Mouse (Mus musculus): ENCODE results near the gene Cnn3. TPM values are rescaled to one million over a fixed set of nuclear protein-coding genes. Genes with fewer than 3 reads are reported as not detected.

Gene Cnn3
- polyA plus RNA-seq, 1 experiment from 2014 or later: 375 TPM

DNA sequence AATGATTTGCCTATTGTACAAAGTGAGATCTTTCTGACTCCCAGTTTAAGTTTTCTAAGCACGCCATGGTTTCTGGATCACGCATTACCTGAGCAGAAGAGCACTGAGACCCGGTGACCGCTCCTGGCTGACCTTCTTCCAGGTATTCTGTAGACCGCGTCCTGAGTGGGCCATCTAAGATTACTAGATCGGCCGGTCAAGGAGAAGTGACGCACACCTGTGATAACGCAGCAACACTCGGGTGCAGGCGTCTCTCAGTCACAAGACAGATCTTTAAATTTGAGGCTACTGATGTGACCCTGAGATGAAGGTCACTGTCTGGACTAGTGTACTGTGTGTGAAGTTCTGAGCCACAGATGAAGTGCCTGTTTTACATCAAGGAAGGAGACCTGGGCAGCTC is 15.2 kb downstream of the Cnn3 start:
- ATAC-seq: no peak
- Histone ChIP-seq H3K4me1 (ENCODE audit: control insufficient read depth, insufficient read depth, low read length) (peaks cover 29% of the 10 kb centered on the region), H3K4me3 (ENCODE audit: low read length) (no peak overlapping the region), H3K27ac (ENCODE audit: low read length) (no peak overlapping the region), H3K4me2 (ENCODE audit: low read depth, low read length) (no peak overlapping the region), H3K36me3 (ENCODE audit: control insufficient read depth, insufficient read depth, low read length) (peaks cover 3% of the 10 kb centered on the region; the same call in 1 of the 2 replicates), H3K9ac (ENCODE audit: low read depth, low read length) (no peak overlapping the region), H3K27me3 (replicated peaks; ENCODE audit: control insufficient read depth, insufficient read depth, low read length) (no peaks in the 10 kb centered on the region), H3K9me3 (ENCODE audit: control insufficient read depth, low read length) (no peaks in the 10 kb centered on the region)
- 85% methylated on average over 12 of the region's 12 CpGs for WGBS

DNA sequence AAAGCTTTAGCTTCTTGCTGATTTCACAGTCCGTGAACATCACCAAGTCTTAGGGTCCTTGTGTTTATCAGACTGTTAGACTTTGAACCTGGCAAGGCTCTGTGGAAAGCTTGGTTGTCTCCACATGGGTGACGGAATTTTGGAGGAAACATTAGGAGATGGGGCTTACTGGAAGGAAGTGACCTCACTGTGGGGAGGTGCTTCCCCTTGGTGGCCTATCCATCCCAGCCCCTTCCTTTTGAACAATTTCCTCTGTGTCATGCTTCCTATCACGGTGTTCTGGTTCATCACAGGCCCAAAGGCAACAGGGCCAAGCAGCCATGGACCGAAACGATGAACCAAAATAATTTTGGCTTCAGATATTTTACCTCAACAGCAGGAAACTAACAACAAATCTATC is 16.0 kb downstream of the Cnn3 start:
- Histone ChIP-seq H3K9me3 (ENCODE audit: control insufficient read depth, low read length) (no peaks in the 10 kb centered on the region), H3K4me1 (ENCODE audit: control insufficient read depth, insufficient read depth, low read length) (peaks cover 23% of the 10 kb centered on the region)
- 89% methylated on average over 5 of the region's 5 CpGs for WGBS

DNA sequence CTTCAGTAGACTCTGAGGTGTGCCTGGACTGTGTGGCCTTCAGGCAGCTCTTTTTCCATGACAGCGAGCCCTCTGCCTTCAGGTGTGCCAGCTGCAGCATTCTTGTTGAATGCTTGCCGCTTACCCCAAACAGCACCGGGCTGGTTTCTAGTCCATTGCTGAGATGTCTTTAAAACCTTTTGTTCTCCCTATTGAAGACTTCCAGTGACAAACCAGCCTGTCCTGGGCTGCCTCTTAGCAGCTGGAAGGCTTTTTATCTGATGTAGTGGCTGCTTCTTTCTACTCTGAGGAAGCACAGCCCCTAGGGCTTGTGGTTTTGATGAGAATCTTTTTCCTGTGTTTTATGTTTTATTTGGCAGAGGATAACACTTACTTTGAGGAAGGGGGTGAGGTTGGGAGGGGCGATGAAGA is 17.6 kb downstream of the Cnn3 start:
- no peak overlapping the region for H3K9ac ChIP-seq (ENCODE audit: low read depth, low read length)
- no peak for ATAC-seq
- 73% methylated on average over 4 of the region's 4 CpGs for WGBS
- H3K9me3 ChIP-seq (ENCODE audit: control insufficient read depth, low read length): no peaks in the 10 kb centered on the region
- H3K27ac ChIP-seq (ENCODE audit: low read length): no peak overlapping the region
- peaks cover 26% of the 10 kb centered on the region for H3K4me1 ChIP-seq (ENCODE audit: control insufficient read depth, insufficient read depth, low read length)
- no peak overlapping the region for H3K4me3 ChIP-seq (ENCODE audit: low read length)
- H3K27me3 ChIP-seq (replicated peaks; ENCODE audit: control insufficient read depth, insufficient read depth, low read length): no peaks in the 10 kb centered on the region
- peaks cover 3% of the 10 kb centered on the region; the same call in 1 of the 2 replicates for H3K36me3 ChIP-seq (ENCODE audit: control insufficient read depth, insufficient read depth, low read length)
- no peak overlapping the region for H3K4me2 ChIP-seq (ENCODE audit: low read depth, low read length)

More for the DNA sequence above, 16.0 kb downstream of the Cnn3 start:
- ATAC-seq: no peak
- no peak overlapping the region for H3K27ac ChIP-seq (ENCODE audit: low read length)
- H3K36me3 ChIP-seq (ENCODE audit: control insufficient read depth, insufficient read depth, low read length): peaks cover 3% of the 10 kb centered on the region; the same call in 1 of the 2 replicates
- no peak overlapping the region for H3K4me2 ChIP-seq (ENCODE audit: low read depth, low read length)
- no peak overlapping the region for H3K4me3 ChIP-seq (ENCODE audit: low read length)
- H3K27me3 ChIP-seq (replicated peaks; ENCODE audit: control insufficient read depth, insufficient read depth, low read length): no peaks in the 10 kb centered on the region
- H3K9ac ChIP-seq (ENCODE audit: low read depth, low read length): no peak overlapping the region

DNA sequence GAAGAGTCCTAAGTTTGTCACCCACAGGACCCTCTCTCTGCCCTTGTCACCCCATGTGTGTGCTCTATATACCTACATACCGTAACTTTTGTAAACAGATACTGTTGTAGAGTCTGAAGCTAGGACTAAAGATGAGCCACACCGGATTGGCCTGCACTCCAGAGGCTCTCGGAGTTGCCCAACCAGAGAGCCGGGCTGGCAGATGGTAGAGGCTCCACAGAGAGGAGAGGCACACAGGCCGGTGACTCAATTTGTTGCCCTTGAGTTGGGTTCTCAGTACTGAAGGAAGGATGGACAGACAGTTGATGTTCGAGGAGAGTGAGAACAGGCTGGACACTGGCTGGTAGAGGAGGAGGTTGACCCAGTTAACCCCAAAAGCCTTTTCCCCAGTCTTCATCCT is 18.1 kb downstream of the Cnn3 start:
- Histone ChIP-seq H3K27me3 (replicated peaks; ENCODE audit: control insufficient read depth, insufficient read depth, low read length) (no peaks in the 10 kb centered on the region), H3K9ac (ENCODE audit: low read depth, low read length) (no peak overlapping the region), H3K4me3 (ENCODE audit: low read length) (no peak overlapping the region), H3K9me3 (ENCODE audit: control insufficient read depth, low read length) (no peaks in the 10 kb centered on the region), H3K36me3 (ENCODE audit: control insufficient read depth, insufficient read depth, low read length) (peaks cover 3% of the 10 kb centered on the region; the same call in 1 of the 2 replicates), H3K27ac (ENCODE audit: low read length) (no peak overlapping the region), H3K4me1 (ENCODE audit: control insufficient read depth, insufficient read depth, low read length) (peaks cover 29% of the 10 kb centered on the region), H3K4me2 (ENCODE audit: low read depth, low read length) (no peak overlapping the region)
- no peak for ATAC-seq
- 88% methylated on average over 6 of the region's 6 CpGs for WGBS

DNA sequence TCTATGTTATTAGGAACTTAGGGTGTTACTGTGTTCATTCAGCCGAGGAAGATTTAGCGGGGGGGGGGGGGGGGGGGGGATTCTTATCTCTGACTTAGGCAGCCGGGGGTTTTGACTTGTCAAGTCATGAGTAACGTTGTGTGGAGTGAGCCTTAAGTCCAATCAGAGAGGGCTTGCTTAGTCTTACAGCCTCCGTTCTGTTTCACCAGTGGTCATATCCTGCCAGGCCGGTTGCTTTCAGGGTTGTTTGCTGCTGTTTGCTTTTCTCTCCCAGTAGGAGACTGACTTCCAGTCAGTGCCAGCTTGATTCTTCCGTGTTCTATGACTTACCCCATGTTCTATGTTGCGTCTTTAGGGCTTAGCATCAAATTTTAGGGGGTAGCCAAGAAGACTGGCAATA is 20.2 kb downstream of the Cnn3 start:
- Histone ChIP-seq H3K36me3 (ENCODE audit: control insufficient read depth, insufficient read depth, low read length) (peaks cover 10% of the 10 kb centered on the region), H3K27me3 (replicated peaks; ENCODE audit: control insufficient read depth, insufficient read depth, low read length) (no peaks in the 10 kb centered on the region), H3K4me1 (ENCODE audit: control insufficient read depth, insufficient read depth, low read length) (peaks cover 26% of the 10 kb centered on the region), H3K4me3 (ENCODE audit: low read length) (no peak overlapping the region), H3K27ac (ENCODE audit: low read length) (no peak overlapping the region), H3K4me2 (ENCODE audit: low read depth, low read length) (no peak overlapping the region), H3K9me3 (ENCODE audit: control insufficient read depth, low read length) (no peaks in the 10 kb centered on the region), H3K9ac (ENCODE audit: low read depth, low read length) (no peak overlapping the region)
- no peak for ATAC-seq
- WGBS: 59% methylated on average over 8 of the region's 8 CpGs

DNA sequence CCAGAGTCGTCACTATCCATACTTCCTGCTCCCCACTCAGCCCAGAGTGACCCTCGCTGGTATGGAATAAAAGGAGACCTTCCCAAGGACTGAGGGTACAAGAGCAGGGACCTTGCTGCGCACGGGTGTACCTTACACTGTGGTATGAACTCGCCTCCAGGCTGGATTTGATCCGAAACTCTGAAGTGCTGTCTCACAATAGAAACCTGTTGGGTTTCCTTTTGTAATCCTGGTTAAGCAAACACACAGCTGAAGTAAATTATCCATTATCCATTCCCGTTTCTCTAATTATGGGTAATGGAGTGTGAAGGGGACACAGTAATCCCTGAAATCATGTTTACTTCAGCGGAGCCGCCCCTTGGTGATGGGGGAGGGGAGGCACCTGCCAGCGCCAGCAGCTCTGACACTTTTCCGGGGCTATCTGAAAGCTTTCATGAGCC is 21.8 kb downstream of the Cnn3 start:
- peak overlapping the region; percentile 18; the same call in 1 of the 2 replicates for H3K27ac ChIP-seq (ENCODE audit: low read length)
- 45% methylated on average over 11 of the region's 11 CpGs for WGBS
- H3K9ac ChIP-seq (ENCODE audit: low read depth, low read length): no peak overlapping the region
- H3K36me3 ChIP-seq (ENCODE audit: control insufficient read depth, insufficient read depth, low read length): peaks cover 8% of the 10 kb centered on the region; the same call in 1 of the 2 replicates
- peak overlapping the region; percentile 23 for H3K4me3 ChIP-seq (ENCODE audit: low read length)
- peak overlapping the region; percentile 15; the same call in 1 of the 2 replicates for H3K4me2 ChIP-seq (ENCODE audit: low read depth, low read length)
- ATAC-seq: peak; percentile 54
- H3K9me3 ChIP-seq (ENCODE audit: control insufficient read depth, low read length): no peaks in the 10 kb centered on the region
- H3K27me3 ChIP-seq (replicated peaks; ENCODE audit: control insufficient read depth, insufficient read depth, low read length): no peaks in the 10 kb centered on the region
- H3K4me1 ChIP-seq (ENCODE audit: control insufficient read depth, insufficient read depth, low read length): peaks cover 26% of the 10 kb centered on the region

DNA sequence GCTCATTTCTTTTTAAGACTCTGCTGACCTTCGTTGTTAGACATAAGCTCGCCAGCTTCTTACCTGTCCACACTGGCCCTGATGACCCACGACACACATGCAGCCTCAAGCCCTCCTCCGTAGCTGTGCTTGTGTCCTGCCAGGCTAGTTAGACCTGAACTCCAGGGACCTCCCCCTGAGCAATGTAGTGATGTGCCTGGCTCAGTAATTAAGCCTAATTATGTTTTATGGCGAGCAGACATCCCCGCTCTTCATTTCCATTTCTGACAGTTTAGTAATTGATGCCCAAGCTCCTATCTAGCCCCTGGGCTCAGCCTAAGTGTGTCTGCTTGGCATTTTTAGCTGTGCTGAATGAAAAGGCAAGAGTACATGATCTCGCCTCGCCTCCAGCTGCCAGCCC is 22.3 kb downstream of the Cnn3 start:
- H3K36me3 ChIP-seq (ENCODE audit: control insufficient read depth, insufficient read depth, low read length): peaks cover 8% of the 10 kb centered on the region; the same call in 1 of the 2 replicates
- peaks cover 26% of the 10 kb centered on the region for H3K4me1 ChIP-seq (ENCODE audit: control insufficient read depth, insufficient read depth, low read length)
- no peaks in the 10 kb centered on the region for H3K9me3 ChIP-seq (ENCODE audit: control insufficient read depth, low read length)
- H3K27ac ChIP-seq (ENCODE audit: low read length): peak overlapping the region; percentile 18; the same call in 1 of the 2 replicates
- H3K4me3 ChIP-seq (ENCODE audit: low read length): no peak overlapping the region
- ATAC-seq: no peak
- 73% methylated on average over 8 of the region's 8 CpGs for WGBS
- no peak overlapping the region for H3K9ac ChIP-seq (ENCODE audit: low read depth, low read length)
- 0 out of 2 replicates have a peak overlapping the region, but pooled peaks have one; percentile 15 for H3K4me2 ChIP-seq (ENCODE audit: low read depth, low read length)
- no peaks in the 10 kb centered on the region for H3K27me3 ChIP-seq (replicated peaks; ENCODE audit: control insufficient read depth, insufficient read depth, low read length)

DNA sequence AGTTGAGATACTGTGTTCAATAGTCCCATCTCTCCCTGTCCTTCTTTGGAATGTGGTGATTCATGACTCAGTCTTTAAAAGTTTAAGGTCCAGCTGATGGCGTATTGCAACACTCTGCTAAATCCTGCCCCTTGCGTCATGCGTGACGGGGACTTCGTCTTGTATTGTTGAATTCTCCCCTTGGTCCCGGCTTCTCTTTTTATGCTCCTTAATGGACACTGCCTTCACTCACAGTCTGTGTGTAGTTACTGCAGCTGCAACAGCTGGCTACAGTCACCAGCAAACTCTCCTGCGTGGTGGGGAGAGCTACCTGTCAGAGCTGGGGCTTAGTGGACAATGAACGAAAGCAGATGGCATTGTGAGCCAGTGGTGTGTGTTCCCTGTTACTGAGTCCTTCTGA is 23.2 kb downstream of the Cnn3 start:
- WGBS: 56% methylated on average over 8 of the region's 8 CpGs
- ATAC-seq: peak; percentile 61; the same call in 1 of the 2 replicates
- Histone ChIP-seq H3K9me3 (ENCODE audit: control insufficient read depth, low read length) (no peaks in the 10 kb centered on the region), H3K4me2 (ENCODE audit: low read depth, low read length) (no peak overlapping the region), H3K27ac (ENCODE audit: low read length) (no peak overlapping the region), H3K36me3 (ENCODE audit: control insufficient read depth, insufficient read depth, low read length) (peaks cover 8% of the 10 kb centered on the region; the same call in 1 of the 2 replicates), H3K9ac (ENCODE audit: low read depth, low read length) (no peak overlapping the region), H3K27me3 (replicated peaks; ENCODE audit: control insufficient read depth, insufficient read depth, low read length) (no peaks in the 10 kb centered on the region), H3K4me3 (ENCODE audit: low read length) (no peak overlapping the region), H3K4me1 (ENCODE audit: control insufficient read depth, insufficient read depth, low read length) (peaks cover 23% of the 10 kb centered on the region)

DNA sequence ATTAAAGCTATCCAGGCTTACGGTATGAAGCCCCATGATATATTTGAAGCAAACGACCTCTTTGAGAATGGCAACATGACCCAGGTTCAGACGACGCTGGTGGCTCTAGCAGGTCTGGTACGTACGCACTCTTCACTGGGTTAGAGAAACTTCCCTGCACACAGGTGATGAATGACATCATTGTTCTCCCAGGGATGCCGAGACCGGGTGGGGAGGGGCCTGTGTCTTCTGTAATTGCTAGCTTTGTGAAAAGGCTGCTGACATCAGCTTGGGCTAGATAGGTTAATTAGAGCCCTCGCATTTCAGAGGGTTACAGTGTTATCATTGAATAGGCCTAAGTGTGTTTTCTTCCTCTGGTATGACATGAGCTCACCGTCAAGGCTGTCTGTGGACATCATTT is 25.1 kb downstream of the Cnn3 start:
- peaks cover 18% of the 10 kb centered on the region for H3K36me3 ChIP-seq (ENCODE audit: control insufficient read depth, insufficient read depth, low read length)
- ATAC-seq: no peak
- no peak overlapping the region for H3K9ac ChIP-seq (ENCODE audit: low read depth, low read length)
- no peak overlapping the region for H3K4me2 ChIP-seq (ENCODE audit: low read depth, low read length)
- H3K27ac ChIP-seq (ENCODE audit: low read length): no peak overlapping the region
- no peak overlapping the region for H3K4me3 ChIP-seq (ENCODE audit: low read length)
- H3K9me3 ChIP-seq (ENCODE audit: control insufficient read depth, low read length): no peaks in the 10 kb centered on the region
- H3K27me3 ChIP-seq (replicated peaks; ENCODE audit: control insufficient read depth, insufficient read depth, low read length): no peaks in the 10 kb centered on the region
- peaks cover 19% of the 10 kb centered on the region for H3K4me1 ChIP-seq (ENCODE audit: control insufficient read depth, insufficient read depth, low read length)
- 70% methylated on average over 10 of the region's 10 CpGs for WGBS

Measured in intestine, embryonic 16.5 days (tissue).